Mouse (Mus musculus) CH12F3 (cell line): Measurements from ENCODE around the gene Mbtd1.
"Not testable (repeated sequence)": the region's sequence is repeated elsewhere in the genome, so short reads cannot be mapped to it uniquely, and the experiment has no call there.

ENCODE experiments used
- in situ Hi-C: fragments of 300-500 bp; cut with MboI; formaldehyde crosslinking; loops from 2 replicates; pipeline ENCODE4 v1.14.3; 2020; ENCODE audit warnings: low sequenced_read_pairs

The Mbtd1 gene

DNA sequence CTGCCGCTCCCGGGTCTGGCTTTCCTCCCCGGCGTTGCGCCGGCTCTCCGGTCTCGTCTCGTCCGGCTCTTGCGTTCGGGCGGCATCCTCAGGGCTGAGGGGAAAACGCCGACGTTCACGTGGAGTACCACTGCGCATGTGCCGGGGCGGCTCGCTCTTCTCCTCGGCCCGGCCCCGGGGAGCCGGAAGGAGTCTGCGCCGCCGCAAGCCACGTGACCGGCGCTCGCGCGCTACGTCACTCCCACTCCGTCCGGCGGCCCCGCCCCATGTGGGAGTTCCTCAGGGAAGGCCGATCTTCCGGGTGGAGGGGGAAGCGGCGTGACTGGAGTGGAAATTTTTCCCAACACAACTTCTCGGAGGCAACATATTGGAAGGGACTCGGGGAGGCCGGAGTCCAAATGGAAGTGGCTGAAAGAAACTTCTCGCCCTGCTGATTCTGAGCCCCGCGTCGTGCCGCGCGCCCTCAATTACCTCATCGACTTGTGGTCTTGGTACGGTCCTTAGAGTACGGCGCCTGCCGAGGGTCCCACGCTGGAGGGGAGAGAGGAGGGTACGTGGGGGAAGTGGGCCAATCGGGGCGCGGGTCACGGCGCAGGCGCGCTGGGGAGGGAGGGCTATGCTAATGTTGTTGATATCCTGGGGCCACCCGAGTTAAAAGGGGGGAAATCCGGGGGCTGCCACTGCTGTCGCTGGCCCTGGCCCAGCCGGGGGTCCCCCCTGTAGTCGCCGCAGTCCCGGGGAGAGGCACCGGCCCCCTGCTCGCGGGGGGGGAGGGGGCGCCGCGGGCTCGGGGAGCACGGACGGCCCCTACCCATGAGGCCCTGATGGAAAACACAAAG is at the start of gene Mbtd1, which contains the start of gene Utp18:
TSS of gene Mbtd1 (plus strand) at position 281 of the 839 bp plus-strand sequence.
TSS of gene Utp18 (minus strand) at position 195 of the 839 bp plus-strand sequence.
- in situ Hi-C loops = no loop called here

GRCm38 (mm10) chr11:93847342-93847741 is 38.3 kb upstream of the Mbtd1 start:
- in situ Hi-C loops = no loop called here

GRCm38 (mm10) chr11:93852546-93852945 is 33.1 kb upstream of the Mbtd1 start:
- in situ Hi-C loops = no loop called here

DNA sequence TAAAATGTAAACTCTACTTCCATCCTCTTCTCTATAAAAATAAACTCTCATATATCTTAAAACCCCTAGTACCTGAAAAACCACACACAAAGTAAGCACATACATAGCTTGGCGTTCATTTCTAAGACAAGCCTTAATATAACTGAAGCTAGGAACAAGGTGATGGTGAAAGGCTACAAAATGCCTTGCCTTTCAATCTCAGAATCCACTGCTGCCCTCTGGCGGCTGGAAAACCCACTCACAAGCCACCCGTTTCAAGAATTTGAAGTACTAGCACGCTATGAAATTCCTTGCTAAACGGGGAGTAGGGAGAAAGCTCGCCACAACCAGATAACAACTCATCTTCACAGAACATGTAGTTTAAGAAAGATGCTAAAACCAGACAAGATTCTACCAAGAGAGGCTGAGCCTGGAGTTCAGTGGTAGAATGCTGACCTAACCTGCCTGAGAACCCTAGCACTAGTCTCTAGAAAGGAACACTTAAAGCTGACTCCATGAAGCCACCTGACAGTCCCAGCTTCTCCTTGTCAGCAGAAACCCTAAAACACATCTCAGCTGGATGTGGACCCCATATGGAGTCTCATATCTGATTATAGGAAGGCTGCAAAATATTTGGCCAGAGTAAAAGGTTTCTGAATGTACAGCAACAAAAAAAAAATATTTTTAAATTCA is 29.2 kb upstream of the Mbtd1 start:
- in situ Hi-C loops = no loop called here

GRCm38 (mm10) chr11:93860540-93861172 is 25.0 kb upstream of the Mbtd1 start:
- in situ Hi-C loops = no loop called here

GRCm38 (mm10) chr11:93861193-93861592 is 24.5 kb upstream of the Mbtd1 start:
- in situ Hi-C loops = no loop called here

GRCm38 (mm10) chr11:93862045-93862623 is 23.5 kb upstream of the Mbtd1 start:
- in situ Hi-C loops = no loop called here

DNA sequence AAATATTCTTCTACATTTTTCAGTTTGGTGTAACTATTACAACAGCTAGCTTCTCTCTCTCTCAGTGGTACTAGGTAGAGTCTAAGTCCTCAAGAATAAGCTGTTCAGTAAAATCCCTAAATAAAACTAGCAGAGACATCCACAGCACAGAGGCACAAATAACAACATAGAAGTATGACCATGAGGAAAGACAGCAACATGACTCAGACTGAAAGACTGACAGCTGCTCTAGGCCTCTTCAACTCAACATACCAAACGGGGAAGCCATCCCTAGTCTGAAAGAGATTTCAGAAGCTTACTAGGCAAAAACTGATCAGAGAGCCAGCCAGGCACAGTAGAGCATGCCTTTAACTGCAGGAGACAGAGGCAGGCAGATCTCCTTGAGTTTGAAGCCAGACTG is 23.0 kb upstream of the Mbtd1 start:
- in situ Hi-C loops = no loop called here

DNA sequence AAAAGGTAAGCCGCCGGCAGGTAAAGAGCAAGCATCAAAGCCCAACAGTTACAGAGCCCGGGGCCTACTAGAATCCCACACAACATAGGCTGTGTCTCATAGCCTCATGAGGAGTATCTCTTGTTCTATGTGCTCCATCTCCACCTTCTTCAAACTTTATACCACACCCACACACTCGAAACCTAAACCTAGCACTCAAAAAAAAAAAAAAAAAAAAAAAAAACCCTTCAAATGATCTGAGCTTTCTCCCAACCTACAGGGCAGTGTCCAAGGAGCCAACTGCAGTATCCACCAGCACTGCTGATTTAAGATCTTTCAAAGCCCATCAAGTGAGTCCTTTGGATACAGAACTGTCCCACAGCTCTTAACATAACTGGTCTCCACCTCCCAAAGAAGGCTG is 1.6 kb upstream of the Mbtd1 start:
- in situ Hi-C loops = no loop called here

DNA sequence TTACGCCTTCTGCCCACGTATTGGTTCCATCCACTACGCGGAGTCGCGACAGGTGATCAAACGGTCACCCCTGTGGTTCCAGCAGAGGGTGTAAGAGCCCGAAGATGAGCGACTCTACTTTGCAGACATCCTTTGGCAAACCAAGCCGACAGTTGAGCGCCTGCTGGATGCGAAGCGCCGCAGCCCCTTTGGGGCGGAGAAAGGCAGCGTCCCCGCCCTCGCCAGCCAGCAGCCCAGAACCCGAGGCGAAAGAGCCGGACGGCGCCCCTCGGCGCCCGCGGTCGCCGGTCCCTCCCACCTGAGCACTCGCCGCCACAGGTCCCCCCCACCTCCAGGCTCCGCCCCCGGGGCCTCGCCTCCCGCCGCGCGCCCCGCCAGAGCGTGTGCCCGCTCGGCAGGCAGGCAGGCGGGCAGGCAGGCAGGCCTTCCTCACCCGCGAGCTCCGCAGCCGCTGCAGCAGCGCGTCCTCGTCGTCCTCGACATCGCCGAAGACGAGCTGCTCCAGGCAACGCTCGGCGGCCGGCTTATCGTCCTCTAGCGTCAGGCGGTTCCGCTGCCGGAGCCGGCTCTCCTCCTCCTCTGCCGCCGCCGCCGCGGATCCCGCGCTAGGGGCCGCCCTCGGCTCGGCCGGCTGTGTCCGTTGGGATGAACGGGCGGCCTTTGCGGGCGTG is 616 bp upstream of the Mbtd1 start:
- in situ Hi-C loops = no loop called here

DNA sequence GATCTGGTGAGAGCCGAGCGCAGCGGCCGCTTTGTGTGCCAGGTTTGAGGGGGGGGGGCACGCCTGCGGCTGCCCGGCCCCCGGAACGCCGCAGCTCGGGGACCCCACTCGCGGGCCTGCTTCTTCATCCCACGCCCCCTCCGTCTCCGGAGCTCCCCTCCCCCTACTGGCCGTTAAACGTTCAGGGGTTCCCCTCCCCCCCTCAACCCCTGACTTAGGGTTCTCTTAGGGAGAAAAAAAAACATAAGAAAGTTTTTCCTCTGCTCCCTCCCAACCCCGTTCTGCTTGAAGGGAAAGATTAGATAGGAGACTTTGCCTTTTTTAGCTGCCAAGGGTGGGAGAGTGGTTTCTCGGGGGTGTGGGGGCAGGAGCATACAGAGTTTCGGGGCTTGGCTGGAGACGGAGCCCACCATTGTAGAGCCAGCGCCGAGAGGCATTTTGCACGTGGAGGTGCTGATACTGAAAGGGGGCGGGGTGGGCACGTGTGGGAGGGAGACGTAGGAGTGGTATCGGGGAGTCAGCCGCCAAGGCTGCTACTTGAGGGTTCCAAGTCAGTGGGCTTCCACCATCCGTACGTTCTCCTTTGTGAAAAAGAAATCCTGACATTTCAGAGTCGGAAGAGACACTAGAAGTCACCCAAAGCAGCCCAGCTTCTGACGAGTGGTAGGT is 893 bp downstream of the Mbtd1 start:
- in situ Hi-C loops = no loop called here

DNA sequence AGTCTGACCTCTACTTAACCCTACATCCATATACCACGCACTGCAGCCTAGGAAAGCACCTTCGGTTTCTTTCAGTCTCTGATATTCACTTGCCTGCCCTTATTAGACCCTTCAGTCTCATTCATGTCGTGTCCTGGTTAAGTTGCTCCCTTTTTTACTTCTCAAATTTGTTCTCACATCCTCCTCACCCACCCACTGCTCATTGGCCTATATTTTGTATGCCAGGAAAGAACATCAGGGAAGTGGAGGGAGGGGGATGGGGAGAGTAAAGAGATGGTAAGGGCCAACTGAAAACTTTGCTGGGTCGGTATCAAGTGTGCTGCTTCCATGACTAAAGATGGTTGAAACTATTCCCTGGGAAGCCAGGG is 1.4 kb downstream of the Mbtd1 start:
- in situ Hi-C loops = no loop called here

DNA sequence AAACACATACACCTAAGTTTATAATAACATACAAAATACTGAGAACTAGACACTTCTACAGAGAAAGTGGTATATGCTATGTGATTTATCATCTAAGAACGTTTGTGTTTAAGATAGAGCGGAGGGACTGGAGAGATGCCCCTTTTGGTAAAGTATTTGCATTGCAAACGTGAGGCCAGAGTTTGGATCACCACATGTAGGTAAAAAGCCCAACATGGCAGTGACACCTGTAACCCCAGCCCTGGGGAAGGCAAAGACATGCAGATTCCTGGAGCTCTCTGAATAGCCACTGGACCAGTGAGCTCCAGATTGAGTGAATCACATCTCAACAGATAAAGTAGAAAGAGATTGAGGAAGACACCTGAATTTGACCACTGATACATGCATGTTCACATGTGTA is 12.1 kb downstream of the Mbtd1 start:
- in situ Hi-C loops = no loop called here

GRCm38 (mm10) chr11:93906834-93907233 is 21.2 kb downstream of the Mbtd1 start:
- in situ Hi-C loops = no loop called here

DNA sequence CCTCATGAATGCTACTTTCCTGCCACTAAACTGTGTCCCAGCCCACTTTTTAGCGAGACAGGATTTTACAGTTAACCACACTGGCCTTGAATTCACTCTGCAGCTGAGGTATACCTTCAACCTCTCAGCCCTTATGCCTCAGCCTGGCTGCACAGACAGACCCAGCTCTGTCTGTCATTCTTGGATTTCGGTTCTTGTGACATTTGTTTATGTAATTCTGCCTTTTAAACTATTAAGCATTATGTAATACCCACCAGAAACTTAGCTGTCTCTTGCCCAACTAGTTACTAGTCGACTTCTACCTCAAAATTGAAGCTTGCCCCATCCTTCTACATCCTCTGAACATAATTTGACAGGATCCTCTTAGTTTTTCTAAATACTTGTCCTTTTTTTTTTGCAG is 22.2 kb downstream of the Mbtd1 start:
- in situ Hi-C loops = no loop called here

- in situ Hi-C loops = no loop called here
Observed at GRCm38 (mm10) chr11:93908829-93909228, 23.2 kb downstream of the Mbtd1 start.

DNA sequence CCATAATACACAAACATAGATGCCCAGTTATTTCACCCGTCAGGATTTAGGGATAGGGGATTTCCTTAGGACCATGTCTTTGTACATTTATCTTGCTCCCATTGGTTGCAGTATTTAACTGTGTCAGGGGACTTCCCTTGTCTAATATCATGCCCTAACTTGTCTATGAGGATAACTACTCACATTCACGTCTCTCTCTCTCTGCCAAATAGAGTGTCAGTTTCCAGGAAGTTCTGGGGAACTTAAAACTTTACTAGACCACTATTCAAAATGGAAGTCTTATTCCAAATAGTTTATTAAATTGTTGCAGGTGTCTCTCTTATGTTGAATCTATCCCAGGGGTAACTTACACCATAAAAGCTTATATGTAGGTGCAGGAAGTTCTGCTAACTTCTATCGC is 26.0 kb downstream of the Mbtd1 start:
- in situ Hi-C loops = no loop called here

- in situ Hi-C loops = not testable (repeated sequence)
Observed at GRCm38 (mm10) chr11:93915019-93915418, 29.4 kb downstream of the Mbtd1 start.

- in situ Hi-C loops = no loop called here
Observed at GRCm38 (mm10) chr11:93929106-93929505, 43.5 kb downstream of the Mbtd1 start.

DNA sequence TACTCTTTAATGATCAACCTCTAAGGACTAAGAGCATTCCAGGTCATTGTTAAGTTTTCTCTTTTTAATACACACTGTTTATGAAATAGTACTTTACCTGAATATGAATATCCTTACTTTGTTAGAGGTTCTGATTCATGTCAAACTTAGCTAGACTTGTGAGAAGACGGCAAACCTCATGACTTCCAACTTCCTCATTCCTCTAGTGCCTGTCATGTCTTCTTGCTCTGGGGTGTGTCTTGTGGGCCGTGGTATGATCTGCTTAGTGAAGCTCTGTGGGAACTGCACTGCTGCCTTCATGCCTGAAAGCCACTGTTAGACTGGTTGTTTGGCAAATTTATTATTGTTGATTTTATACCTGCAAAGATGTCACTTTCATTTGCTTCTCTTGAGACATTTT is 55.3 kb downstream of the Mbtd1 start:
- in situ Hi-C loops = no loop called here
